Mouse (Mus musculus) layer of hippocampus, adult 2 months (tissue): ENCODE results near the gene Cntrl. TPM values are rescaled to one million over a fixed set of nuclear protein-coding genes. Genes with fewer than 3 reads are reported as not detected.

Experiments used
- DNase-seq, 2 experiments: peaks; one replicate each; pipeline ENCODE4 v3.0.0; 2022; ENCODE audit warnings: low spot score in 2 of 2
- H3K27ac ChIP-seq: fragments of 200-600 bp; 2 replicates; pipeline ENCODE4 v1.8.1; 2022
- H3K4me3 ChIP-seq: fragments of 200-600 bp; 2 replicates; pipeline ENCODE4 v1.8.1; 2022; ENCODE audit warnings: mild to moderate bottlenecking
- CTCF ChIP-seq: fragments of 200-600 bp; conservative IDR thresholded peaks from 2 replicates; pipeline ENCODE4 v1.8.1; 2022; ENCODE audit warnings: antibody characterized with exemption, mild to moderate bottlenecking, moderate library complexity
- total RNA-seq, 2 experiments: library from RNA; stranded (reverse); gene quantifications; 2 replicates each; pipeline ENCODE4 v1.2.3; 2021

Gene Cntrl
- total RNA-seq, 2 experiments from 2014 or later = 9.2 to 12.9 TPM

- TF ChIP-seq CTCF = no peak
- DNase-seq = no peak
- Histone ChIP-seq H3K4me3 (no peak overlapping the region), H3K27ac (no peak overlapping the region)
Measured at GRCm38 (mm10) chr2:35169452-35169851, 60.2 kb downstream of the Cntrl start.

DNA sequence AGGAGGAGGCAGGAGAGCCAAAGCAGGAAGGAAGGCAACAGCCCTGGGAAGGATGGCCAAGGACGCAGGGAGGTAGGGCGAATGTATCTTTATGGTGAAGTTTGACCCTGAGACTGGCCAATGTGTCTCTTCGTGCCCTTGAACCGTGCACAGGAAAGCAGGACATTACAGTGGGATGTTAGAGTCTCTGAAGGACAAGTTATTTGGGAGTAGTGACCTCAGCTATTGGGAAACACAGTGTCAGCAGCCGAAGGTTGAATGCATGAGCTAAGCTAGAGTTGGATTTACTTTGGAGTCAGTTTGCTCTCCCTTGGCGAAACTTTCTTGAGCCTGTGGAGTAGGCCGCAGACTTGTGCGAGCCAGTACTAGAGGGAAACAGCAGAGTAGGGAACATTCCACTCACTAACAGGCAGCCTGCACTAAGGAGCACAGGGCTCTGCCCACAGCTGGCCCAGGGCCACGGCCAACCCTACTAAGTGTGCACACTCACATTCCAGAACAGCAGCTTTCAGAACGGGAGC, 62.1 kb downstream of the Cntrl start:
- Histone ChIP-seq H3K4me3 (no peak overlapping the region), H3K27ac (no peak overlapping the region)
- DNase-seq = no peak
- no peak for TF ChIP-seq CTCF

DNA sequence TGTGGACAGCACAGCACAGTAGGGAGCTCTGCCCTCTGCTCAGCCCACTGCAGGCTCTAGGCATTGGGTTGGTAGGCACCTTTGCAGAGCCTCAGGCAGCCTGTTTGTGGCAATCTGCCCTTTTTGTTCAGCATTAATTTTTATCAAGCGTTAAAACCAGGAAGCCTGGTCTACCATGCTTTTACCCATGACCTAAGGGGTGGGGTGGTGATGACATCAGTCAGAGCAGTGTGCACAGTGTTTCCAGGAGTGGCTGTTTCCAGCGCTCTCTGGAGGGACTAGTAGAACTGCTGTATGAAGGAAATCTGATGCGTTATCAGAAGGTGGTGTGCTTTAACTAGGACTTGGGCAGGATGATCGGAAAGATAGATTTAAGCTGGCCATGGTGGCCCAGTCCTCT, 63.0 kb downstream of the Cntrl start:
- Histone ChIP-seq H3K4me3 (no peak overlapping the region), H3K27ac (no peak overlapping the region)
- TF ChIP-seq CTCF = no peak
- DNase-seq = no peak

- Histone ChIP-seq H3K27ac (no peak overlapping the region), H3K4me3 (no peak overlapping the region)
- DNase-seq = no peak
- no peak for TF ChIP-seq CTCF
Measured at GRCm38 (mm10) chr2:35173666-35174065, 64.4 kb downstream of the Cntrl start.

DNA sequence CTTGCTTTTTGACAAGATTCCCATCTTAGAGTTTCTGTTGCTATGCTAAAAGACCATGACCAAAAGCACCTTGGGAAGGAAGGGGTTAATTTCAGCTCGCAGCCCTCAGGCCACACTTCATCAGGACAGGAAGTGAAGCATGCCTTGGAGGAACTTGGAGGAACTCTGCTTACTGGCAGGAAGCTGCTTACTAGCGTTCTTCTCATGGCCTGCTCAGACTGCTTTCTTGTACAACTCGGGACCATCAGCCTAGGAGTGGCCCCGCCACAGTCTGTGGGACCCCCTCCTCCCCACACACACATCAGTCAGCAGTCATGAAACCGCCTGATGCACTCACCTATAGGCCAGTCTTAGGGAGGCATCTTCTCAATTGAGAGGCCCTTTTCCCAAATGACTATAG, 64.8 kb downstream of the Cntrl start:
- TF ChIP-seq CTCF = no peak
- DNase-seq = no peak

DNA sequence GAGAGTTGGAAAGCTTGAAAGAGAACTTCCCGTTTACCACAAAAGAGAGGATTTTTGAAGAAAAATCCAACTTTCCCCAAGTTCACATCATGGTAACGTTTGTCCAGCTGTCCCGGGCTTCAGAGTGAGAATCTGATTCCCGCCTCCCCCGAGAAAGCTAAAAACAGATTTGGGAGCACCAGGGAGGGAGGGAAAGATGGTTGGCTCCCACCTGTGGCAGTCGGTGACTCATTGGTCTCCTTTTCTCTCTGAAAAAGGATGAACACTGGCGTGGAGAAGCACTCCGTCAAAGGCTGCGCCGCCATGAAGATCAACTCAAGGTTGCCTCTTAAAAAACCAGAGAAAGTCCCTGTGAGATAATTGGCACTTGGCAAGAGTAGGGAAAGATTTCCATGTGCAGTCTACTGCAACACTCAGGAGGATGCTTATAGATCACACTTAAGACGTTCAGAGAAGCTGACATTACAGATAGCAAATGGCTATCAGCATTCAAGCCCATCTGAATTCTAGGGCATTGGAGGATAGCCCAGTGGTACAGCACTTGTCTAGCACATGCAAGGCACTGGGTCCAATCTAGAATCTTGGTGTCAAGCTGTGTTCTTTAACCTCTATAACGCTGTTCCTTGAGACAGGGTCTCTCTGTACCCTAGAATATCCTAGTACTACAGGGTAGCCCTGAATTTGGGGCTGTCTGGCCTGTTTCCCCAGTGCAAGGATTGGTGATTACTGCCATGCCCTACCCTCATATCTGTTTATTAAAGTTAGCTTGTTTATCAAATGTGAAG, 66.2 kb downstream of the Cntrl start:
- TF ChIP-seq CTCF = no peak
- no peak for DNase-seq
- Histone ChIP-seq H3K4me3 (no peak overlapping the region), H3K27ac (no peak overlapping the region)

More for the DNA sequence above, 64.8 kb downstream of the Cntrl start:
- H3K4me3 ChIP-seq = no peak overlapping the region
- H3K27ac ChIP-seq = no peak overlapping the region

DNA sequence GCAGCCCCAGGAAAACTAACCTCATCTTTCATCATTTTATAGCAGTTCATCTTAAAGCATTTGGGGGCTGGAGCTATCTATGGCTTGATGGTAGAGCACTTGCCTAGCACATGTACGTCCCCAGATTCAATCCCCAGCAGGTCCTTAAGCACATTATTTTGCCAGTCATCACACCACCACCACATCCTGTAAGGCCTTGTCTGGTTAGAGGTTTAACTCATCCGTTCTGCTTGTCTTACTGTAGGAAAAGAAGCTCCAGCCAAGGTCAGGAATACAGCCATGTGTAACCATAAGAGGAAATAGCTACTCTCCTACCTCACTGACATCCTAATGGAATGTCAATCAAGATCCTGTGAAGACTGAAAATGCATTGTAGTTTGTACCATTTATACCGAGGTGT, 68.9 kb downstream of the Cntrl start:
- H3K4me3 ChIP-seq = no peak overlapping the region
- DNase-seq = no peak
- no peak for TF ChIP-seq CTCF
- no peak overlapping the region for H3K27ac ChIP-seq

GRCm38 (mm10) chr2:35183115-35183673, 73.9 kb downstream of the Cntrl start:
- no peak overlapping the region for H3K4me3 ChIP-seq
- DNase-seq = no peak
- no peak for TF ChIP-seq CTCF
- H3K27ac ChIP-seq = peak overlapping the region; percentile 49; the same call in 1 of the 2 replicates

DNA sequence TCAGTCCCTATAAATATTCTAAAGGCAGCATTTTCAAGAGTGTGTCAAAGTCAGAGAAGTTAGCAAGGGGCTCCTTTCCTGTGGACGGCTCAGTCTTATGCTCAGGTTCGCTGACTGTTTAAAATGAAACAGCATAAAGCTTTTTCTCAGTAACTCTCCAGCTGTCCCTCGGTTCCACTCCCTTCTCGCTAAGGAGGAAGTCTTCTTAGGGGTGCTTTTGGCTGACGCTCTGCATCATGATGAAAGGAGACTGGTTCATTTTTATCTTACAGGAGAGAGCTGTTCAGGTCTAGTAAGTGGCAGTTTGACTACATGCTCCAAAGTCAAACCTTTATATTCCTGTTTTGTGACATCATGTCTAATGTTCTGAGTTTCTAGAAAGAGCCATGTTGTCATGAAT, 79.6 kb downstream of the Cntrl start:
- H3K27ac ChIP-seq = no peak overlapping the region
- TF ChIP-seq CTCF = no peak
- no peak for DNase-seq
- no peak overlapping the region for H3K4me3 ChIP-seq

DNA sequence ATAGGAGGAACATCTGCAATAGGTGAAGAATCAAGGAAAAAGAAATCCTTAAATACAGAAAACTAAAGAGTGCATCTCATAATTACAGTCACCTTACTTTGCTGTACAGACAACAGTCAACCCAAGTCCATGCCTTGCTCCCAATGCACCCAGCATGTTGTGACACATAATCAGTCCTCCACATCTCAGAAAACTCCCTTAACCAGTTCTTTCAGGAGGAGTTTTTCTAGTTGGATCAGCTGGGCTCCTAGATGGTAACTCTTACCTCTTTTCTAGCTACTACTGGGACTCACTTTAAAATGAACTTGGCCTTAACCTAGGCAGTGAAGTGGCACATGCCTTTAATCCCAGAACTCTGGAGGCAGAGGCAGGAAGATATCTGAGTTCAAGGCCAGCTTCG, 84.7 kb downstream of the Cntrl start:
- H3K27ac ChIP-seq = no peak overlapping the region
- TF ChIP-seq CTCF = no peak

GRCm38 (mm10) chr2:35195626-35196544, 86.6 kb downstream of the Cntrl start:
- DNase-seq = no peak
- H3K27ac ChIP-seq = no peak overlapping the region
- TF ChIP-seq CTCF = no peak
- no peak overlapping the region for H3K4me3 ChIP-seq

More for the DNA sequence above, 84.7 kb downstream of the Cntrl start:
- no peak overlapping the region for H3K4me3 ChIP-seq
- DNase-seq = no peak

- peak overlapping the region; percentile 100 for H3K27ac ChIP-seq
- no peak for TF ChIP-seq CTCF
- no peak for DNase-seq
- peak overlapping the region; percentile 92 for H3K4me3 ChIP-seq
Measured at GRCm38 (mm10) chr2:35199541-35199940, 90.2 kb downstream of the Cntrl start.
